Mouse (Mus musculus) ES-E14 (cell line): ENCODE data around the gene 4931429L15Rik.

Source experiments
- CHD2 ChIP-seq: IDR thresholded peaks from 2 replicates; pipeline ENCODE4 v1.6.1; 2014; ENCODE audit warnings: mild to moderate bottlenecking, low read depth, low read length, inconsistent platforms
- MAFK ChIP-seq: IDR thresholded peaks from 2 replicates; pipeline ENCODE4 v1.6.1; 2014; ENCODE audit warnings: mild to moderate bottlenecking, low read depth, low read length, inconsistent platforms; ENCODE audit not compliant: insufficient read depth

DNA sequence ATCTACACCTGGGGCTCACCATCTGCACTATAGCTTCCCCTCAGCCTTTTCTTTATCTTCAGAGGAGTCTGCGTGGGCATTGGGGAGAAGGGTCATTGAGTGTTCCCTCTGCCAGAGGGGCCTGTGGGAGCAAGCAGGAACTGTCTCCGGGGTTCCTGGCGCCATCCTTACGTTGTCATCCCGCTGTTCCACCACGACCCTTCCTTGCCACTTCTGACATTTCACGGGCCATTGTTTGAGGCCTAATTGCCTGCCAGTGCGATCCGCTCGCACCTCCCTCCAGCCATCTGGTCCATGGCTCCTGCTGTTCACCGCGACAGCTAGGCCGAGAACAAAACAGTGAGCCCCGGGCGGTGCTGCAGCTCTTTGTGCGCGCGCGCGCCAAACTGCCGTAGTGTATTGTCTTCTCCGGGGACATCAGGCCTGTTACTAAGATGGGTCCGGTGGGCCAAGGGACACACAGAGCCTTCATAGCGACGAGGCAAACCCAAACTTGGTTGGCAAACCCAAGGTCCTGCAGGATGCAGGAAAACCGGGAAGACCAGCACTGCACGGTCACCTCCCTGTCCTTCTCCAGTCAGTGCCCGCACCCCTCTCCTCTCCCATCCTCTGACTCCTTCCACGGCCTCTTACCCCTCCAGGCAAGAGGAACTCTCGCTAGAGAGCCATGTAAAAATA is 8.9 kb upstream of the 4931429L15Rik start:
- no peak for TF ChIP-seq MAFK
- TF ChIP-seq CHD2: no peak
